Mouse (Mus musculus): ENCODE measurements around the gene Heatr5a.

Heatr5a gene

GRCm38 (mm10) chr12:51971070-51971664 lies at the start of gene Heatr5a:
Gene Heatr5a (minus strand): TSS chr12:51971321.
- DNase-seq (ENCODE audit: low spot score in 2 of 2) = peak; percentile 87

- no peak for DNase-seq (ENCODE audit: low spot score in 2 of 2)
Observed at GRCm38 (mm10) chr12:52014494-52015029, 43.4 kb upstream of the Heatr5a start.

GRCm38 (mm10) chr12:52014044-52014443 lies 42.9 kb upstream of the Heatr5a start:
- DNase-seq (ENCODE audit: low spot score in 2 of 2) = no peak

GRCm38 (mm10) chr12:52013274-52013673 lies 42.2 kb upstream of the Heatr5a start:
- no peak for DNase-seq (ENCODE audit: low spot score in 2 of 2)

- DNase-seq (ENCODE audit: low spot score in 2 of 2) = no peak
Observed at GRCm38 (mm10) chr12:52012159-52012558, 41.0 kb upstream of the Heatr5a start.

GRCm38 (mm10) chr12:52010630-52010961 lies 39.5 kb upstream of the Heatr5a start:
- no peak for DNase-seq (ENCODE audit: low spot score in 2 of 2)

- no peak for DNase-seq (ENCODE audit: low spot score in 2 of 2)
Observed at GRCm38 (mm10) chr12:52009928-52010629, 39.0 kb upstream of the Heatr5a start.

- no peak for DNase-seq (ENCODE audit: low spot score in 2 of 2)
Observed at GRCm38 (mm10) chr12:52006633-52006994, 35.5 kb upstream of the Heatr5a start.

- peak; percentile 88 to 90 for DNase-seq (ENCODE audit: low spot score in 2 of 2)
Observed at GRCm38 (mm10) chr12:52005877-52006632, 34.9 kb upstream of the Heatr5a start, which contains the start of gene Dtd2. Gene Dtd2 (minus strand): TSS chr12:52006501.

- no peak for DNase-seq (ENCODE audit: low spot score in 2 of 2)
Observed at GRCm38 (mm10) chr12:52002746-52003145, 31.6 kb upstream of the Heatr5a start.

- DNase-seq (ENCODE audit: low spot score in 2 of 2) = peak; percentile 48 to 63
Observed at GRCm38 (mm10) chr12:52001544-52001943, 30.4 kb upstream of the Heatr5a start.

GRCm38 (mm10) chr12:51998366-51998932 lies 27.3 kb upstream of the Heatr5a start:
- no peak for DNase-seq (ENCODE audit: low spot score in 2 of 2)

GRCm38 (mm10) chr12:51995738-51996536 lies 24.8 kb upstream of the Heatr5a start:
- no peak for DNase-seq (ENCODE audit: low spot score in 2 of 2)

GRCm38 (mm10) chr12:51990629-51991028 lies 19.5 kb upstream of the Heatr5a start:
- DNase-seq (ENCODE audit: low spot score in 2 of 2) = no peak

GRCm38 (mm10) chr12:51988536-51988935 lies 17.4 kb upstream of the Heatr5a start:
- no peak for DNase-seq (ENCODE audit: low spot score in 2 of 2)

- DNase-seq (ENCODE audit: low spot score in 2 of 2) = no peak
Observed at GRCm38 (mm10) chr12:51985826-51986225, 14.7 kb upstream of the Heatr5a start.

- no peak for DNase-seq (ENCODE audit: low spot score in 2 of 2)
Observed at GRCm38 (mm10) chr12:51985163-51985748, 14.1 kb upstream of the Heatr5a start.

GRCm38 (mm10) chr12:51983625-51984024 lies 12.5 kb upstream of the Heatr5a start:
- no peak for DNase-seq (ENCODE audit: low spot score in 2 of 2)

- DNase-seq (ENCODE audit: low spot score in 2 of 2) = no peak
Observed at GRCm38 (mm10) chr12:51976531-51976930, 5.4 kb upstream of the Heatr5a start.

- no peak for DNase-seq (ENCODE audit: low spot score in 2 of 2)
Observed at GRCm38 (mm10) chr12:51974381-51974780, 3.3 kb upstream of the Heatr5a start.

Data from spleen, postnatal 36 days (tissue).